Mouse (Mus musculus) left cerebral cortex, postnatal 10 days (tissue): Measurements from ENCODE around the gene Epb41l1. TPM values are rescaled to one million over a fixed set of nuclear protein-coding genes. Genes with fewer than 3 reads are reported as not detected.

ENCODE experiments used
- DNase-seq, 2 experiments: peaks; one replicate each; pipeline ENCODE4 v3.0.0; 2021 to 2022; ENCODE audit warnings: low spot score in 2 of 2, mixed read lengths in 1 of 2; ENCODE audit errors: extremely low spot score in 1 of 2
- intact Hi-C: fragments of 180-260 bp; cut with DNase I; formaldehyde crosslinking; loops from one replicate; pipeline ENCODE4 v1.15.1; 2025
- total RNA-seq, 2 experiments: library from RNA; stranded (reverse); gene quantifications; 2 replicates each; pipeline ENCODE4 v1.2.3; 2021

Epb41l1 gene
- total RNA-seq, 2 experiments from 2014 or later: 269 to 284 TPM

- no peak for DNase-seq
- intact Hi-C loops: loop anchor here (5.0 kb wide), 1 partner anchor 77 kb away; no protein-coding TSS in a partner anchor
These were observed 399 bp upstream of the Epb41l1 start for GRCm38 (mm10) chr2:156420327-156420693.

DNA sequence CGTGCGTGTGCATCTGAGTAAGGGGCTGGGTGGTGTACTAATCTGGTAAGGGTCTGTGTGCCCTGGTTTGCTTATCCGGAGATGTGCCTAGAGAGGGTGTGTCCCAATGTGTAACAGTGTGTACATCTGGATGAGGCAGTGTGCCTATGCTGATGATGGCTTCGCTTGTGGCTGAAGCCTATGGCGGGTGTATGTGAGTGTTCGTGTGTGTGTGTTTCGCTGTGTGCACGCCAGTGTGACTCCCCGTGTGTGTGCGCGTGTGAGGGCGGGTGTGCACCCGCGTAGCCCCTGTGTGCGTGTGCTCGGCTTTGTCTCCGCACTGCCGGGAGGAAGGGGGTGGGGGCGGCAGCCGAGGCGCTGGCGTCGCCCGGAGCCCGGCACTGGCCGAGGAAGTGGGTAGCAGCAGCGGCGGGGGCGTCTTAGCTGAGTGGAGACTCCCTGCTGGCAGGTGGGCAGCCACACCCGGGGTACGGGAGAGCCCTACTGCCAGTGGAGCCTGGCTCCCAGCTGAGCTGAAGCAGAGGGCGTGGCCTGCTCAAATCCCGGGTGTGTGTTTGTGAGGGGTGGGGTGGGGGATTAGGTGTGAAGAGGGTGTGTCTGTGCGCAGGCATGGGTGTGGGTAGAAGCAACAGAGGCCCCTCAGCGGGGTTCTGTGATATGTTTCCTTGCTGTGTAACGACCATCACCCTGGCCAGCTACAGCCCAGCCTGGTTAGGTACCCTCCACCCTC lies 837 bp downstream of the Epb41l1 start:
- intact Hi-C loops: loop anchor here (5.0 kb wide), 1 partner anchor 76 kb away; no protein-coding TSS in a partner anchor
- peak in 1 of 2 experiments; percentile 76 for DNase-seq

GRCm38 (mm10) chr2:156422631-156423030 lies 1.9 kb downstream of the Epb41l1 start:
- intact Hi-C loops: loop anchor here (5.0 kb wide), 1 partner anchor 75 kb away; no protein-coding TSS in a partner anchor
- no peak for DNase-seq

GRCm38 (mm10) chr2:156423672-156424071 lies 3.0 kb downstream of the Epb41l1 start:
- intact Hi-C loops: loop anchor here (5.0 kb wide), 1 partner anchor 74 kb away; no protein-coding TSS in a partner anchor
- DNase-seq: no peak

- intact Hi-C loops: no loop called here
- DNase-seq: no peak
These were observed 4.9 kb downstream of the Epb41l1 start for GRCm38 (mm10) chr2:156425618-156426017.

- intact Hi-C loops: no loop called here
- DNase-seq: no peak
These were observed 5.4 kb downstream of the Epb41l1 start for GRCm38 (mm10) chr2:156426151-156426550.

- DNase-seq: no peak
- intact Hi-C loops: no loop called here
These were observed 9.1 kb downstream of the Epb41l1 start for GRCm38 (mm10) chr2:156429836-156430235.

GRCm38 (mm10) chr2:156430326-156430725 lies 9.6 kb downstream of the Epb41l1 start:
- no peak for DNase-seq
- intact Hi-C loops: no loop called here

- DNase-seq: no peak
- intact Hi-C loops: no loop called here
These were observed 10.7 kb downstream of the Epb41l1 start for GRCm38 (mm10) chr2:156431409-156431808.

DNA sequence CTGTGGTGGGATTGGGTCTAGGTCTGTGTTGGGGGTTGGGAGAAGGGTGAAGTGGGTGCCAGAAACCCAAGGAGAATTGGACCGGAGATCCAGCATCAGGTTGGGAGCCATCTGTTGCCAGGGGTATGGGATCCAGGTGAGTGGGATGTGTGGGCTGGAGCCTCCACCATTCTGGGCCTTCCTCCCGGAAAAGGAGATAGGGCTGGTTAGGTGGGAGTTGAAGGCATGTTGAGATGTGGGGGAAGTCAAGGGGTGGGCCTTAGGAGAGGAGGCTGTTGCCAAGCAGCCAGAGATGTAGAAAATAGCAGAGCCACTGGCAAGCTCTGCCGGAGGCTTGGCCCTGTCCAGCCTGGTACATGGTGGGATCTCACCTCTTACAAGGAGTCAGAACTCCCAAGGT lies 11.4 kb downstream of the Epb41l1 start:
- DNase-seq: no peak
- intact Hi-C loops: no loop called here

DNA sequence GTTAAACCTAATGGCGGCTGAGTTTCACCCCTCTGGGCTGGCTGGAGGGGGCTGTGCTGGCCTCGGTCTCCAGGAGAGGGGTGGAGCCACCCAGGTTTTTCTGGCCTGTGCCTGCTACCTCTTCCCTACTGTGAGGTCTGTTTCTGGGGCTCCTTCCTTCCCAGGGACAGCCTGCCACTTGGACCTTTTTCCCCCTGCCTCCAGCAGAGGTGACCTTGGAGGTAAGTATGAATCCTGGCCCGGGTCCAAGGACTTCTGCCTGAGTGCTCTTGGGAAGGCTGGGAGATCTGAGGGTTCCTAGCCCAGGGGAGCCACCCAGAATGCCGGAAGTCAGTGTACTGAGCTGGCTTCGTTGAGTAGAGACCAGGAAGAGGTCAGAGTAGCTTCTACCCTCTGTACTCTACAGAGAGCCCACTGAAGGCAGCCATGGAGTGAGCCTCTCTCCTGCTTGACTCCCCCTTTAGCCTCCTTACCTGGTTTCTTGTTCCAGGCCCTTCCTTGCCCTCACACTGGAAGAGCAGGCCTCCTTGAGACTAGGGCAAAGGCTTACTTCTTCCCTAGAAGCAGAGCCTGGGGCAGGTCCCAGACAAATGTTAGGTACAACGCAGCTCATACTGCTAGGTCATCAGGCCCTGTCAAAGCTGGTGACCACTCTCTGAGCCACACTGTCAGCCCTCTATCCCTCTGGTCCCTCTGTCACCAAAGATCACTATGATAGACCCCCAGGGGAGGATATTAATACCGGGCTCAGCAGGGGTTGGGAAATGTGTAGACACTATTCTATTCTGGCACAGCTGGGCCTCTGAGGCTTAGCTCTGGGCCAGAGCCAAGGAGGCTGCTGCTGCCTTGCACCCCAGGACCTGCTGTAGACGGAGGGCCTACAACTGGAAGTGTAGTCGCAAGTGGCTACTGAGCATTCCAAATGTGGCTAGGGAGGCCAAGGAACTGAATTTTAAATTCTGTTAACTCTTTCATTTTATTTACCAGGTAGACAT lies 12.5 kb downstream of the Epb41l1 start:
- intact Hi-C loops: no loop called here
- peak in 1 of 2 experiments; percentile 69 for DNase-seq

GRCm38 (mm10) chr2:156437637-156438036 lies 16.9 kb downstream of the Epb41l1 start:
- intact Hi-C loops: no loop called here
- DNase-seq: no peak

GRCm38 (mm10) chr2:156439666-156440462 lies 19.2 kb downstream of the Epb41l1 start:
- intact Hi-C loops: no loop called here
- peak in 1 of 2 experiments; percentile 58 for DNase-seq

GRCm38 (mm10) chr2:156441909-156442308 lies 21.2 kb downstream of the Epb41l1 start:
- no peak for DNase-seq
- intact Hi-C loops: no loop called here

DNA sequence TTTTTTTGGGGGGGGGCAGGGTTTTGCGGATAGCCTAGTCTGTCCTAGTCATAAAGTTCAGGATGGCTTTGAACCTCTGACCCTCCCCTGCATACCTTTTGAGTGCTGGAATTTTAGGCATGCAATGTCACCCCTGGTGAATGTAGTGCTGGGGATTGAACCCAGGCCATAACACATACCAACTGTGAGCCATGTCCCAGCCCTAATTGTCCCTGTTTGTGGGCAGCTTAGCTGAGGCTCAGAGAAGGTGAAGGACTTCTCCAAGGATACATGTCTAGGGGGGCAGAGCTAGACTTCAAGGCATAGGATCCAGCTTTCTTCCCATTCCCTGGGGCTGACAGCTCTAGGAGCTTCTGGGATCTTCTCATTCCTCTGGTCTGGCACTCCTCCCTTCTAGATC lies 22.6 kb downstream of the Epb41l1 start:
- intact Hi-C loops: no loop called here
- DNase-seq: no peak

GRCm38 (mm10) chr2:156446489-156447035 lies 25.9 kb downstream of the Epb41l1 start:
- DNase-seq: no peak
- intact Hi-C loops: no loop called here

DNA sequence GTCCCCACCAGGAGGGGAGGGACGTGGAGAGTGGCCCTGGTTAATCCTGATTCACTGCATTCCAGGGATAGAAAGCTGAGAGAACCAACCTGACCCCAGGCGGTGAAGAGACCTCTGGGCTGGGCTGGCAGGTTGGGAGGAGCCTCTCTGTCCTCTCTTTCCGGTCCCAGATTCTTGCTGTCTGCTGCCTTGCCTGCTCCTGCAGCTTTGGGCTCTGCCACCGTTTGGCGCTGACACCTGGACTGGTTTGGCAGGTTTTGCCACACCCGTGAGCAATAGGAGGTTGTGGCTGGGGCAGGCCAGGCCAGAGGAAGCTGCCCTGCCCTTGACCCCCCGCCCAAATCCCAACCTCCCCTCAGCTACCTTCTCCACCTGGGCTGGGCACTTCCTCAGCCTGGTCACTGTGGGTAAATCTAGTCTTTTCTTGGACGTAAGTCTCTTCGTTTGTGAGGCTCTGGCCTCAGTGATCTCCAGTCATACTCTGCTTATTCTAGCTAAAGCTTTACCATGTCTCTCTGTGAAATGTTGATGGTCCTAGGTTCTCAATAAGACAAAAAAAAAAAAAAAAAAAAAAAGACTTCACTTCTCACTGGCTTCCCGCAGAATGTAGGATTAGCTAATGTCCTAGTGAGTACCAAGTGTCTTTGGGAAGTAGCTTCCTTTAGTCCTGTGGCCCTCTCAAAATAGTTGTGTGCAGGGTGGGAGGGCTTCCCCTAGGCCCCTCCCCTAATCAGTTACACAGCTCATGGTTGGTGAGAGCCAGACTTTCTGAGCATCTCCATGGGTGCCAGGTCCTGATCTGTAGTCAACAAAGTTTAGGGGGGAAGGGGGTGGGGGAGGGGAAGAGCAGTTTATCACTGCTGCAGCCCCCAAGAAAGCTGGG lies 26.9 kb downstream of the Epb41l1 start:
- DNase-seq: no peak
- intact Hi-C loops: no loop called here
